Mouse (Mus musculus) liver, embryonic 14.5 days (tissue): ENCODE measurements around the gene Ptprf.

Source experiments
- CTCF ChIP-seq: IDR thresholded peaks from 2 replicates; pipeline ENCODE4 v1.5.1; 2016; ENCODE audit warnings: antibody characterized with exemption, low read depth, control low read depth
- EP300 ChIP-seq: IDR thresholded peaks from 2 replicates; pipeline ENCODE4 v1.6.1; 2016; ENCODE audit warnings: antibody characterized with exemption, low read depth

- TF ChIP-seq CTCF (no peak), EP300 (no peak)
Observed at GRCm38 (mm10) chr4:118256217-118256616, 35.0 kb downstream of the Ptprf start.
